Mouse (Mus musculus) G1E-ER4 (cell line): ENCODE results near the gene Gm42420. TPM values are rescaled to one million over a fixed set of nuclear protein-coding genes. Genes with fewer than 3 reads are reported as not detected.

Experiments
- GATA1 ChIP-seq: IDR thresholded peaks from one replicate; pipeline ENCODE4 v1.8.0; 2012; ENCODE audit warnings: low read length, inconsistent platforms
- polyA plus RNA-seq: library from polyadenylated mRNA; stranded (reverse); fragments of >175 nt; gene quantifications from 2 replicates; pipeline ENCODE4 v1.2.3, GENCODE M21; 2012

The Gm42420 gene
- not detected in 2 replicates for polyA plus RNA-seq

- no peak for TF ChIP-seq GATA1
Measured at GRCm38 (mm10) chr6:39585517-39585916, at the start of gene Gm42420. Gene Gm42420 (plus strand): TSS chr6:39585753.

DNA sequence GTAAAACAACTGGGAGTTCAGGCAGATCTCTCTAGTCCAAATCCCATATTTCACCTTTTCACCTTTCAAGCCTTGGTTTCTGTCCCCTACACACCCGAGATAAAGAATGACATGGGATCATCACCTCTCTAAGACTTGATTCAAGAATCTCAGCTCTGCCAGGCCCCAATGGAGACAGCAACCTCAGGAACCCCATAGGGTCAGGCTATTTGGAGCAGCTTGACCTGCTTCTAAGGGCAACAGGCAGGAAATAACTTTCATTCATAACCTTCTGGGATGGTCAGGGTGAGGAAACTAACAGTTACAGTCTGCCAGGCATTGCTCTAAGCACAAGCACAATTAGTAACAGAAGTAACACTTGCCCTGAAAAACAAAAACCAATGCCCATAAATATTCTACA, 48.9 kb upstream of the Gm42420 start:
- no peak for TF ChIP-seq GATA1

DNA sequence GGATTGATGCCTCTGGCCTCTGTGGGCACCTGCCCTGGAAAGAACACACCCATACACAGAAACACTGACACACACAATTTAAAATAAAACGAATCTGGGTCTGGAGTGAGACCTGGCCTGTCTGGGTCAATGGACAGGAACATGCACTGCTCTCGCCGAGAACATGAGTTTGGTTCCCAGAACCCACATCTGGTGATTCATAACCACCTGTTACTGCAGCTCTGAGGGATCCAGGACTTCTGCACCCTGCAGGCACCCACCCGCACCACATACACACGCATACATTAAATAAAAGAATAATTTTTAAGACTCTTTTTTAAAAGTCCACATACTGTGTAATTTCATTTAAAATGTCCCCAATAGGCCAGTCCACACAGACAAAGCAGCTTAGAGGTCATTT, 48.3 kb upstream of the Gm42420 start:
- TF ChIP-seq GATA1, result no peak

GRCm38 (mm10) chr6:39538227-39538626, 47.3 kb upstream of the Gm42420 start:
- TF ChIP-seq GATA1, result no peak

DNA sequence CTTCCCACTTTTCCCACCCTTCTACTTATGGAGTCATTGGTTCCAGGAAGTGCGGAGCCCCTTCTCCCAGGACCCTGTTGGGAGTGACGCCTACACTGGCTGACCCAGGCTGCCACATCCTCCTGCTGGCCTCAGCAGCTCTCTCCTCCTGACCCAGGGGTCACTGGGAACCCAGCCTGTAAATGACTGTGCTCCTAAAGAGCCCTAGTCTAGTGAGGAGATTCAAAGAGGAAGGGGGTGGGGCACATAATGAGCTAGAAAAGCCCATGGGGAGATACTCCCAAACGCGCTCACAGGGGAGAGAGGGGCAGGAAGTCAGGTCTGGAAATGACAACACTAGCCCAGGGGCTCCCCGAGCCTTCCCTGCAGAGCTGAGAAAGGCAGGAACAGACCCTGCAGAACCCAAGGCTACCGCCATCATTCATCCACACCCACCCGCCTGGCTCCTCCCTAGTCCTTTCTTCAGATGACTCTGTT, 45.8 kb upstream of the Gm42420 start:
- TF ChIP-seq GATA1, result no peak

DNA sequence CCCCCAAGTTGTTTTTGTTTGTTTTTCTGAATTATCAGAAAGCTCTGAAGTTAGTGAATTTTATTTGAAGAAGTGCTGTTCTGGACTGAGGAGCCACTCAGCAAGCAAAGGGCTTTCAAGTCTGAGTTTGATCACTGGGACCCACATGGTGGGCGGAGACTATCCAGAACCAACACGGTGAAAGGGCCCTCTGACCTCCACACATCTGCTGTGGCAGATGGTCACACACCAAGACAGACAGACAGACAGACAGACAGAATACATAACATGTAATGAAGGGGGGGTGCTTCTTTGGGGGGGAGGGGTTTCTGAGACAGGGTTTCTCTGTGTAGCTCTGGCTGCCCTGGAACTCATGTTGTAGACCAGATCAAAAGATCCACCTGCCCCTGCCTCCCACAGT, 45.0 kb upstream of the Gm42420 start:
- no peak for TF ChIP-seq GATA1

GRCm38 (mm10) chr6:39542631-39543597, 42.6 kb upstream of the Gm42420 start:
- no peak for TF ChIP-seq GATA1

DNA sequence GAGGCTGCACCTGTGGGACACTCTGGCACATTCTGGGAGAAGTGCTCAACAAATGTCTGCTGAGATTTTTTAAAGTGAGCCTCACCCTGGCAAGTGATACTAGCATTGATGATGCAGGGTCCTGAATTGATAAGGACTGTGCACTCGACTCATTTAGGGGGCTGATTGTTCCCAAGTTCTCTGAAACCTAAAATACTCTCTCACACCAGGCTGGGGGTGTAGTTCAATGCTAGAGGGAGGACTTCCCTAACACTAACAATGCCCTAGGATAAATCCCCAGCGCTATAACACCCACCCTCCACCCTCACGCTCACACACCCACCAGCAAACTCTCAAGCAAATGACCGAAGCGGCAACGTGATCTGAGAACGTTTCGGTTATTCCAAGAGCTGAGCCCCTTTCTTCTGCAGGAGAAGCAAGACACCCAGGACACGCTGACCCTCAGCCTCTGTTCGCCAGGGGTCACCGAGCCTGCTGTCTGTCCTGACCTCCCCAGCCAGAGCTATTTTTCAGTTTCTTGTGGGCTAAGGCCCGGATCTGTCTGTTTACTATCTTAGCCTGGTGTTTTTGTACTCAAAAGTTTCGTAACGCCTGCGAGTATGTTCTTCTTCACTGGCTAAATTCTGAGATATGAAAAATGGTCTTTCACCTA, 41.7 kb upstream of the Gm42420 start:
- no peak for TF ChIP-seq GATA1

- TF ChIP-seq GATA1, result no peak
Measured at GRCm38 (mm10) chr6:39545474-39545873, 40.1 kb upstream of the Gm42420 start.

GRCm38 (mm10) chr6:39548030-39548429, 37.5 kb upstream of the Gm42420 start:
- no peak for TF ChIP-seq GATA1

GRCm38 (mm10) chr6:39551981-39552636, 33.4 kb upstream of the Gm42420 start:
- no peak for TF ChIP-seq GATA1

GRCm38 (mm10) chr6:39554888-39555647, 30.5 kb upstream of the Gm42420 start:
- no peak for TF ChIP-seq GATA1

DNA sequence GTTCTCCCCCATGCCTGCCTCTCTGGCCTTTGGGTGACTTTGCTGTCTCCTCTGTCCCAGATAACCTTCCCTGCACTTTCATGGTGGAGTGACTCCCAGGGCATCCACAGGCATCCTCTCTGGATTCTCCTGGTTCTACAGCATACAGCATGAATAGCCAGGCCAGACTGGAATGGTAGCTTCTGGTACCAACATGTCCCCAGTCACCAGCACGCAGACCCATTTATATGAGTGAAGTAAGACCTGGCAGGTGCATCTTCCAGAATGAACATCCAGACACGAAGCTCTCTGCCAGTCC, 30.0 kb upstream of the Gm42420 start:
- TF ChIP-seq GATA1, result no peak

- no peak for TF ChIP-seq GATA1
Measured at GRCm38 (mm10) chr6:39556900-39557659, 28.5 kb upstream of the Gm42420 start.

- no peak for TF ChIP-seq GATA1
Measured at GRCm38 (mm10) chr6:39557723-39558261, 27.8 kb upstream of the Gm42420 start, which contains the start of gene Dennd2a. Gene Dennd2a (minus strand): TSS chr6:39557867.
